Comparison of ENCODE assay signal across 8 mouse cellular contexts in the genomic region with DNA sequence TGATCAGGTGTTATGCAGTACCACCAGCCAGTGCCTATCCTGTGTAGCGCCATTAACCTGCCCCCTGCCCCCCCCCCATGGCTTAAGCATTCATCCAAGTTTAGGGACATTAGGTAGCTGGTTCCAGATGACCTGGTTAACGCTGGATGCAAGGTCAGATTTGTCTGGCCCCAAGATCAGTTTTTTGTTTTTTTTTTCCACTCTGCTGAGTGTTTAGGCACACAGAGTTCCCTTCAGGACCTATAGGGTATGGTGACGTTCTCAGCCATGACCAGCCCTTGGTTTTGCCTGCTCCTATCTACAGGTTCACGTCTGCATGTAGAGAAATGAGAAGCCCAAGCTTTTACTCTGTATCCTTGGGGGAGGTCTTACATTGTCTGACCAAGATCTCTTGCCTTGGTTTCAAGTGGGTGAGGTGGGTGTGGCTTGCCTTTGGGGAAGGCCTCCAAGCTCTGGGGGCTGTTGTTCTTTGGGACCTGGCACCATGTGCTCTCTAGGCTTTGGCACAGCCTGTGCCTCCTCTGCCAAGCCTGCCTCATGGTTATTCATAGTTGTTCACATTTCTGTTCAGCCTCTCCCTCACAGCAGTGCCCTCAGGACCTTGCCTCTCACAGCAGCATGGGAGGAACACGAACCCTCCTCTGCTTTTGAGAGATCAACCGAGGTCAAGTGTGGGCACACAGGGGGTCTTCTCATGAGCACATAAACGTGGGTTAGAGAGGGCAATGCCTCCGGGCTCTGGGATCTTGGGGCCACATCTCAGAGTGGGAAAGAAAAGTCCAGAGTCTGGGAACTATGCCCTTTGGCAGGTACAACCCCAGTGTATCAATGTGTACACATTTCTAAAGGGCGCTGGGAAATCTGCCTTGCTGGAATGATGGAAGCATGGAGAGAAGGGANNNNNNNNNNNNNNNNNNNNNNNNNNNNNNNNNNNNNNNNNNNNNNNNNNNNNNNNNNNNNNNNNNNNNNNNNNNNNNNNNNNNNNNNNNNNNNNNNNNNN.
DNase-seq lines count a peak whose midpoint lies in the region; ATAC-seq lines count a peak whose summit lies in the region.

No protein-coding gene starts in this region.

- intact Hi-C loops in left cerebral cortex, postnatal 4 days (cut with DNase I) = no loop called here

- H3K27ac ChIP-seq in forebrain, embryonic 13.5 days = no peak overlapping the region
- H3K27ac ChIP-seq in forebrain, embryonic 11.5 days (ENCODE audit: low read depth, low read length) = no peak overlapping the region

- H3K4me2 ChIP-seq in forebrain, embryonic 13.5 days = no peak overlapping the region
- H3K4me2 ChIP-seq in forebrain, embryonic 11.5 days (ENCODE audit: low read depth, low read length, severe bottlenecking) = no peak overlapping the region

- DNase-seq in forebrain, embryonic 11.5 days (ENCODE audit: low spot score) = no peak
- peak; percentile 24 for DNase-seq in cerebellum, adult 9-10 months
- peak; percentile 89 for DNase-seq in kidney, adult 9 months
- peak; percentile 69 for DNase-seq in left cerebral cortex, postnatal 4 days
- DNase-seq in gastrocnemius, postnatal 4 days (ENCODE audit: low spot score in 2 of 2) = no peak
- DNase-seq in thymus, postnatal 0 days (ENCODE audit: low spot score) = no peak

- peaks cover 33% of the 10 kb centered on the region for H3K4me1 ChIP-seq in forebrain, embryonic 13.5 days
- H3K4me1 ChIP-seq in forebrain, embryonic 11.5 days (replicated peaks; ENCODE audit: control insufficient read depth, insufficient read depth, low read length) = peaks cover 5% of the 10 kb centered on the region; the same call in 1 of the 2 replicates

- 66% methylated on average over 9 of the region's 9 CpGs for WGBS in forebrain, embryonic 13.5 days
- WGBS in forebrain, embryonic 11.5 days = 76% methylated on average over 9 of the region's 9 CpGs

- ATAC-seq in forebrain, embryonic 13.5 days = peak; percentile 91
- no peak for ATAC-seq in forebrain, embryonic 11.5 days (replicated peaks; ENCODE audit: low FRiP score)
- ATAC-seq in monocyte, adult 5-6 weeks (replicated peaks; ENCODE audit: insufficient number of reproducible peaks, low FRiP score, low TSS enrichment, poor library complexity, severe bottlenecking) = no peak

- H3K9ac ChIP-seq in forebrain, embryonic 13.5 days = no peak overlapping the region
- H3K9ac ChIP-seq in forebrain, embryonic 11.5 days (ENCODE audit: low read length) = no peak overlapping the region

- H3K27me3 ChIP-seq in forebrain, embryonic 13.5 days = no peaks in the 10 kb centered on the region
- no peaks in the 10 kb centered on the region for H3K27me3 ChIP-seq in forebrain, embryonic 11.5 days (ENCODE audit: control insufficient read depth, insufficient read depth, low read length)

- H3K4me3 ChIP-seq in forebrain, embryonic 13.5 days = no peak overlapping the region
- H3K4me3 ChIP-seq in forebrain, embryonic 11.5 days (ENCODE audit: low read depth, low read length) = no peak overlapping the region

- no peaks in the 10 kb centered on the region for H3K36me3 ChIP-seq in forebrain, embryonic 13.5 days (ENCODE audit: poor library complexity, severe bottlenecking)
- H3K36me3 ChIP-seq in forebrain, embryonic 11.5 days (ENCODE audit: control insufficient read depth, insufficient read depth, low read length) = no peaks in the 10 kb centered on the region

- H3K9me3 ChIP-seq in forebrain, embryonic 13.5 days (replicated peaks) = no peaks in the 10 kb centered on the region
- no peaks in the 10 kb centered on the region for H3K9me3 ChIP-seq in forebrain, embryonic 11.5 days (ENCODE audit: control insufficient read depth, low read length)

Comparison
In these comparisons a context has a peak if more than half of its experiments do, and no peak if none do; other contexts are left out.
1. DNase-seq: peak in cerebellum, adult 9-10 months (single experiment), kidney, adult 9 months (single experiment) and left cerebral cortex, postnatal 4 days (single experiment); none in forebrain, embryonic 11.5 days (single experiment), gastrocnemius, postnatal 4 days (0 of 2) and thymus, postnatal 0 days (single experiment).